Mouse (Mus musculus) c-Kit-positive CD71-negative TER-119-negative erythroid progenitor cells, embryonic 14.5 days (primary cell): ENCODE measurements around the gene Rfwd3.
"Not testable (repeated sequence)": the region's sequence is repeated elsewhere in the genome, so short reads cannot be mapped to it uniquely, and the experiment has no call there.

Source experiments
- DNase-seq: peaks from one replicate; pipeline ENCODE4 v3.0.0-alpha.2; 2013; ENCODE audit warnings: low read depth

Rfwd3 gene

DNA sequence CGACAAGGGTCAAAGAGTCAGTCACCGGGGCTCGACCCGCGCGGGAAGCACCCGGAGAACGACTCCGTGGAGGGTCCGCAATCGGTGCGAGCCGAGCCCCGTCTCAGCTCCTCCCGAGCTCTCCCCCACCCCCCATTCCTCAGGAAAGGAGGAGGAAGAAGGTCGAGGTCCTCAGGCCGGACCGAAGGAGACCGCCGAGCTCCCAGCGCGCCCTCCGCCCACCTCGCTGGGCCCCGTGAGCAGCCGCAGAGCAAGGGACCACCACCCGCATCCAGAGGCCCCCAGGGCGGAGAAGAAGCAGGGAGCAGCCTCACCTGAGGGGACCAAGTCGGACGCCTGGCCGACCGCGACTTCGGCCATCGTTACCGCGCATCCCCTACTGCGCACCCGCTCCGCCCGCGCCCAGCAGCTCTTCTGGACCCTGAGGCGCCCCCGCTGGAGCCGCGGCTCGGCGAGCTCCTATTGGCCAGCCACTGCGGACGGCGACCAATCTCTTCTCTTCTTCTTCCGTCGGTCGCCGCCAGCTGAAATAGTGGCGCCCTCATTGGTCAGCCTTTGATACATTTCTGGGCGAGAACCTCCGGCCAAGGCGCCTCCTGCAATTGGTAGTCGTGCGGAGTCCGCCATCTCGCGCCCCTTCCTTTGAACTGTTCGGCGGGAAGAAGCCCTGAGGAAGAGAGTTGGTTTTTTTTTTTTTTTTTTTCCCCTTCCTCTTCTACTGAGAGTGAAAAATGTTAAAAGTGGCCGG is at the start of gene Rfwd3:
Gene Rfwd3, minus strand, starts transcription at position 402 of the 748 bp plus-strand sequence.
- peak; percentile 93 for DNase-seq

DNA sequence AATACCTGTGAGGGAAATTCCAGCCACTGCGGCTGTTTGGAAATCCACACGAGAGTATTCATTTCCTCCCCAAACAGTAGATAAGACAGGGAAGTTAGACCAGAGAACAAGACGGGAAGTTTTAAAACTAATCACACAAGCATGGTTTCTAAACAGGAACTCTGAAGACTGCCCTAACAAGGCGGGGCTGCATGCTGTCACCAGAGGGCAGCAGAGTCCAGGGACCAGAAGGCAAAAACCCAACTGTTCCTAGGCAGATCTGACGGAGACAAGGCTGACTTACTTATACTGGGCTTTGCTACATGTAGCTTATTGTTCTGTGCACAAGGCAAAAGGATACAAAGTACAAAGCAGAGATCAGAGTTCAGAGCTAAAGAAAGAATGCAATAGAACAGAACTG is 43.2 kb upstream of the Rfwd3 start:
- peak; percentile 70 for DNase-seq

DNA sequence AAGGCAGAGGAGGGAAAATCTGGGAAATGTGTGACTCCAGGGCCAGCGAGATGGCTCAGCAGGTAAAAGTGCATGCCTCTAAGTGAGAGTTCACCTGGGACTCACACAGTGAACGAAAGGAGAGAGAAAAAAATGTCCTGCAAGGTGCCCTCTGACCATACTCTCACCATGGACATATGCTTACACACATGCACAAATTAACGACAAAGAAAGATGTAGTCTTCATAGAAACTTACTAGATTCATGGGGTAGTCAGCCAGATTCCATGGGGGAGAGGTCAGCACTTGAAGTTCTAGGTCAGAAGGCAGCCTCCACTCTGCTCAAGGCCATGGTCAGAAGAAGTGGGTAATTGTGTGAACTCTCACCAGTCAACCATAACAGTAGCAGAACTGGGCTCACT is 40.2 kb upstream of the Rfwd3 start:
- no peak for DNase-seq

DNA sequence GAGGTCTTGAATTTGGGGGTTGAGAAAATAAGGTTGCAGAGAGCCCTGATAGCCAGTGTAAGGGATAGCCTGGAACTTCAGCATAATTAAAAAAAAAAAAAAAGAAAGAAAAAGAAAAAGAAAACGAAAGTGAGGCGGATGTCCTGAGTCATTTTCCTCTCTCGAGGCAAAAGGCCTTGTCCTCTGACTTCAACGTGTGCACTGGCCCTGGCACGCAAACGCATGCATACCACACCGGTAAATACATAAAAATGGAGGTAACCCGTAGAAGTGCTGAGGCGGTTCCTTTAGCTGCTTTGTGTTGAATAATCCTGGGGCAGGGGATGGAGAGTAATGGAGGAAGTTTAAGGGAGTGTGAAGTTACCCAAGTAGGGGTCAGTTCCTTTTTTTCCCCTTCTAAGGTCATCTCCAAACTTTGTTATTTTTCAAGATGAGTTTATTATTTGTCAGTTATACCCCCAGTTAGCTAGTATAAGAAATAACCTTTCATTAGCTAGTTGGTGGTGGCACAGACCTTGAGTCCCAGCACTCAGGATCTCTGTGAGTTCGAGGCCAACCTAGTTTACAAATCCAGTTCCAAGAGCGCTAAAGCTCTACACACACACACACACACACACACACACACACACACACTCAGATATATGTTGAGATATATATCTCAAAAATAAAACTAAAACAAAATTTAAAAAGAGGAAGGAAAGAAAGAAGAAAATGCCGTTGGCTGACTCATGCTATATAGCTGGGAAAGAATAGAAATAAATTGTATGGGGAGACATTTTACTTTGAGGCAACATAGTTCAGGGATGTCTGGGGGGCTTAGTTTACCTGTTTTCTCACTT is 38.6 kb upstream of the Rfwd3 start:
- DNase-seq: no peak

DNA sequence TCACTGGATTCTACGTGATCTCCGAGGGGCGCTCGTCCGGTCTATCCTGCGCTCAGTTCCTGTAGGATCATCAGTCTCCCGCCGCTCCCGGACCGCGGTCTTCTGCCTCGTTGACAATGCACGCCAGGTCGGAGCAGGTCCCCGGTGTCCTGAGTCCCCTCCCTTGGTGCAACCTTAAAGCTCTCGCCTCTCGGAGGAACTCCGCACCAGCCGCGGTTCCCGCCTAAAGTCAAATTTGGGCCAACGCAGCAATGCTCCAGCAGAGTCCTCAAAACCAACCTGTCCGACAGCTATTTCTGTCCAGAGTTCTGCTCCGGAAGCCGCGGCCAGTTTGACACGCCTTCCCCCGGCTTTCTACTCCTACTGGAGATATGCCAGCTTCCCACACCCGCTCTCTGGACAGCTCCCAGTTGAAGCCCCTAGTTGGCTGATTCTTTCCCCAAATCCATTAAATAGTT is 37.9 kb upstream of the Rfwd3 start, which contains the start of gene Mlkl:
Gene Mlkl, minus strand, starts transcription at position 288 of the 458 bp plus-strand sequence.
- DNase-seq: no peak

DNA sequence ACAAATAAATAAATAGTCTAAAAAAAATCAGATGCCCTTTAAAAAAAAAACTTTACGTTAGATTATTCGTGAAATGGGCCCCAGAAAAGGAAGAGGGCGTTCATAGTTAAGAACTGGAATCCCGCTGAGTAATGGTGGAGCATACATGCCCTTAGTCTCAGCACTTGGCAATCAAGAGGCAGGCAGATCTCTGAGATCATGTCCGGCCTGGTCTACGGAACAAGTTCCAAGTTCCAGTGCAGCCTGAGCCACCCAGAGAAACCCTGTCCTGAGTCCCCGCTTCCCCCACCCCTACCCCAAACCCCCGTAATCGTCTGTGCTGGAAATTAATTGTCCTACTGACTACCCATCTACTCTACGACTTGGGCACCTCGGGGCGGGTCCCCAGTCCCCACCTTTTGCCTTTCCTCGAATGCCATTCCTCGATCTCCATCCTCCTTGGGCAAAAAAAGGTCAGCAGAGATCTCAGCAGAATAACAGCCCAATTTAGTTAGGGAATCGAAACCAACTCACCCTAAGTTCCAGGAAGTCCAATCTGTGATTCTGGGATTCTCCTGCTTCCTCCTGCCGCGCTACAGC is 37.4 kb upstream of the Rfwd3 start:
- no peak for DNase-seq

DNA sequence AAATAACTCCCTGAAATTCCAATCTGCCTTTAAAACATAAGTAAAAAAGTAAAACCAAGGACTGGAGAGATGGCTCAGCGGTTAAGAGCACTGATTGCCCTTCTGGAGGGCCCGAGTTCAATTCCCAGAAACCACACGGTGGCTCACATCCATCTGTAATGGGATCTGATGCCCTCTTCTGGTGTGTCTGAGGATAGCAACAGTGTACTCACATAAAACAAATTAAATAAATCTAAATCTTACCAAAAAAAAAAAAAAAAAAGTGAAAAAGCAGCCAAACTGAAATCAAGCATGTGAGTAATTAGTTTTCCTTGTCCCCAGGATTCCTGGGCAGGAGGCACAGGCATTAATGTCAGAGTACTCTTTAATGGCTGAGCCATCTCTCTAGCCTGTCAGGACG is 36.7 kb upstream of the Rfwd3 start:
- no peak for DNase-seq

DNA sequence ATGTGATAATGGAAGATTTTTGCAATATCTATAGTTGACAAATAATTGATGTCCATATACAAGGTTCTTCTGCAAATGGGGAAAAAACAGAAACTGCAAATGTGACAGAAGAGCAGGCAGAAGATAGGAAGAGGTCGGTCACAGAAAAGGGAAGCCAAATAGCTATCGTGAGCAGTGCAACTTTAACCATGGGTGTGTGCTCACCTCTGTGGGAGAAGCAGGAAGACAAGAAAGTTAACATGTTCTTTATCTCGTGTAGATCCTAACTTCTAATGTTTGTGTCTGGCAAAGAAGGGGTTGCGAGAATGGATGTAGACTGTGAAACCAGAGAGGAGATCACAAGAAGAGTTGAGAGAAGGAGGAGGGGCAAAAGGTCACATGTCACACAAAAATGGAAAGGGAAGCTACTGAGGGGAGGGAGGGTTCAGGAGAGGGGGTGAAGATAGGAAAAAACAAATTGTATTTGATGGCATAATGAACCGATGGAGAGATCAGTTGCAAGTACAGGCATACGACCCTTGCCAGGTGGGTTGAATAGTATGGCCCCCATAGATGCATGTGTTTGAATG is 25.3 kb upstream of the Rfwd3 start:
- no peak for DNase-seq

DNA sequence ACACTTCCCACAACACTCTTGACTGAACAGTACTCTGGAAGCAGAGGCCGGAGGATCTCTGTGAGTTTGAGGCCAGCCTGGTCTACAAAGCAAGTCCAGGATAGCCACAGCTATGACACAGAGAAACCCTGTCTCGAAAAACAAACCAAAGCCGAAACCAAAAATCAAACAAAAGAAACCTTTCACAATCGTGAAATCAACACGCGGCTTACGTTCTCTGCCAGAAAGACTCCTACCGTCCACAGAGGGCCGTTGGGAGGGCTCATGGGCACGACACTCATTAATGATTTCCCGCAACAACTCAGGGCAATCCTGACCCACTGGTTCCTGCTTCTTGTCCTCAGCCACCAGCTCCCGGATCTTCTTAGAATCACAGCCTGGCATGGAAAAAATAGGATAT is 14.7 kb upstream of the Rfwd3 start:
- no peak for DNase-seq

DNA sequence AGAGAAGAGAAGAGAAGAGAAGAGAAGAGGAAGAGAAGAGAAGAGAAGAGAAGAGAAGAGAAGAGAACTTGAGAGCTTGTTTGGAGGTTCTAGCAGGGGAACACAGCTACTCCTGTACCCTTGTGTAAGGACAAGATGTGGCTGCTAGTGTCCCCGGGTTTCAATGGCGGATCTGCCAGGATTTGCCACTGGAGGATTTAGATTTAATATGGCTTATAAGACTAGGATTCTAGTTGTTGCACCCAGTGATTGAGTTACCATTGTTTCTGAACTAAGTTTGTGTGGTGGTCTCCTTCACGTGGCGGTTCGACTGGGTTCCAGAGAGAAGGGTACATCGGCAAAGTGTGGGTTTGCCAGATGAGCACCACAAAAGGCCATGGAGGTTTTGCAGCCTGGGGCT is 13.9 kb upstream of the Rfwd3 start:
- not testable (repeated sequence) for DNase-seq

DNA sequence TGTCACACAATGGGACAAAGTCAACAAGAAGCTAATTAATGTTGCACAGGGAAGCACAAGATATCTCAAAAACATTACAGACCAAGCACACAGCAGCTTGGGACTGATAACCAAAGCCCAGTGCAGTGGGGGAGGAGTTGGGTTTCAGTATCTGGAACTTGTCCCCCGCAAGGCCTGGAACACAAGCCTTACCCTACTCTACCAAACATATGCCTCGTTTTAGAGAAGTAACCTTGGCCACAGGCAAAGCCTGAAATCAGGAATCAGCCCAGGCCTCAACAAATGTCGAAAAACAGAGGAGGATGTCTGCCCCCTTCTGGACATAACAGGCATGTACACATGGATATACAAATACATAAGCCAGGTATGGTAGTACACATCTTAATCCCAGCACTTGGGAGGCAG is 12.7 kb upstream of the Rfwd3 start:
- DNase-seq: peak; percentile 20

DNA sequence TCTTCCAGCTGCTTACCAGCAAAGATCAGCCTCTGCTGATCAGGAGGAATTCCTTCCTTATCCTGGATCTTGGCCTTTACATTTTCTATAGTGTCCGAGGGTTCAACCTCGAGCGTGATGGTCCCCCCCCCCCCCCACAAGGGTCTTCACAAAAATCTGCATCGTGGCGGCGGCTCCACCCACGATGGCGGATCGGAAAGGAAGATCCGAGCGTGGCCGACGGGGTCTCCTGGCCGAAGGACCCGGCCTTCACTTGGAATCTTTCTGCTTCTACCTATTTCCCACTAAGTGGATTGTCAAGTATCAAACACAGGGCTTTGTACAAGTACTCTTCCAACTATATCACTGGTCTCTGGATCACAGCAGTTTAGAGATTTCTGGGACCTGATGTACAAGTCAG is 10.0 kb upstream of the Rfwd3 start:
- not testable (repeated sequence) for DNase-seq

DNA sequence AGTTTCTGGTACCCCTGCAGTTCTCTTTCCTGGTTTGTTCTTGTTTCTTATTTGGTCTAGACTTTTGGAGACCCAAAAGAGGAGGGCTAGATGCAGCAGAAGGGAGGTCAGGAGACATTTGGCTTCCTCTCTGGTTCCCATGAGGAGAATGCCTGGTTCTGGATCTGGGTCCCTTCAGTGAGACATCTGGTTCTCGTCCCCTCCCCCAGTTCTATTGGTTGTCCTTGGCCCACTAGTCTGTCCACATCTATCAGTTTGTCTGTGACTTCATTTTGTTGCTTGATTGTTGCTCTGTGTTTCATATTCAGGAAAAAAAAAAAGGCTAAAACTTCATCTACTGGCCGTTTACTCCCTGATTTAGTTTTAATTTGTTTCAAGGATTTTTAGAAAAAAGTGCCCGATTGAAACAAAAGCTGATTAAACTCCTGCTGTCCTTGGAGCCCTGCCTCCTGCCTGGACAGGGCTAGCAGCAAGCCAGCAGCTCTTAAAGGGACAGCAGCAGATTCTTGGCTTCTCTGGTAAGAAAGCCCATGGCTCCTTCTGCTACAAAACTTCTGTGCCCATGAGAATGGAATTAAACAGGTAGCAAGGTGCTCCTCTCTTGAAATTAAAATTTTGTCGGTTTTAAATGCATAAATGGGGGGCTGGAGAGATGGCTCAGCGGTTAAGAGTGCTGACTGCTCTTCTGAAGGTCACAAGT is 5.2 kb upstream of the Rfwd3 start:
- no peak for DNase-seq

DNA sequence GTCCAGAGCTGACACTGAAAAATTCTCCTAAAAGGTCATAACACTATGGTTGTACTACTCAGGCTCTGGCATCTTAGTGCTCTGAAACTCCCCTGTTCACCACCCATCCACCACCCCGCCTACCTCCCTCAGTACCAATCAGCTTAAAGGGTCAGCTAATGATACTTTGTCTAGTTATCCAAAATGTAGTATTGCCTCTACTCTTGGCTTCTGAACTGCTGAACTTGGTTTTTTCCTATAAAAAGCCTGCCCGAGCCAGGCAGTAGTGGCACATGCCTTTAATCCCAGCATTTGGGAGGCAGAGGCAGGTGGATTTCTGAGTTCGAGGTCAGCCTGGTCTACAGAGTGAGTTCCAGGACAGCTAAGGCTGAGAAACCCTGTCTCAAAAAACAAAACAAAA is 4.3 kb upstream of the Rfwd3 start:
- no peak for DNase-seq

DNA sequence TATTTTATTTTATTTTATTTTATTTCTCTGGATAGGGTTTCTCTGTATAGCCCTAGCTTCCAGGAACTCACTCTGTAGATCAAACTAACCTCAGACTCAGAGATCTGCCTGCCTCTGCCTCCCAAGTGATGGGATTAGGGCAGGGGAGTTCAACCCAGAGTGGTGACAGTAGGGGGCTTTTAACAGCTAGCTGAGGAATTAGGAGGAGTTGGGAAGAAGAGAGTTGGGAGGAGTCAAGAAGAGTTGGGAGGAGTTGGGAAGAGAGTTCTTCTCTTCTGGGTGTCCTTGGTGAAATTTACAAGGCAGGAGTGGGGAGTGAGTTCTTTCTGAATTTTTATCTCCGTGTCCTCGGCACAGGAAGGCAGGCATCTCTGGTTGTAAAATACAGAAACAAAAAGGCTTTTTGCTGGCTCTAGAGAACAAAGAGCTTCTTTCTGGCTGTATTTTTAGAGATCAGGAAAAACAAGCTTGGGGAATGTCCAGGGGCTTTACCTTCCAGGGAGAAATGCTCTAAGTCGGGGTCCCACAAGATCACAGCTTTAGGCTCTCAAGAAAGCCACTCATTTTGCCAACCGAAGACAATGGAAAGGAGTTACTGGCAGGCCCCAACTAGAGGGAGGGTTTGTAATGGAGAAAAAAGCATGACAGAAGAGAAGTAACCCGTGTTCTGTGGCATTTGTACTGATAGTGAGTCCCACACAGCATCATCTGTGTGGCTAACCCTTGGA is 3.2 kb upstream of the Rfwd3 start:
- not testable (repeated sequence) for DNase-seq

DNA sequence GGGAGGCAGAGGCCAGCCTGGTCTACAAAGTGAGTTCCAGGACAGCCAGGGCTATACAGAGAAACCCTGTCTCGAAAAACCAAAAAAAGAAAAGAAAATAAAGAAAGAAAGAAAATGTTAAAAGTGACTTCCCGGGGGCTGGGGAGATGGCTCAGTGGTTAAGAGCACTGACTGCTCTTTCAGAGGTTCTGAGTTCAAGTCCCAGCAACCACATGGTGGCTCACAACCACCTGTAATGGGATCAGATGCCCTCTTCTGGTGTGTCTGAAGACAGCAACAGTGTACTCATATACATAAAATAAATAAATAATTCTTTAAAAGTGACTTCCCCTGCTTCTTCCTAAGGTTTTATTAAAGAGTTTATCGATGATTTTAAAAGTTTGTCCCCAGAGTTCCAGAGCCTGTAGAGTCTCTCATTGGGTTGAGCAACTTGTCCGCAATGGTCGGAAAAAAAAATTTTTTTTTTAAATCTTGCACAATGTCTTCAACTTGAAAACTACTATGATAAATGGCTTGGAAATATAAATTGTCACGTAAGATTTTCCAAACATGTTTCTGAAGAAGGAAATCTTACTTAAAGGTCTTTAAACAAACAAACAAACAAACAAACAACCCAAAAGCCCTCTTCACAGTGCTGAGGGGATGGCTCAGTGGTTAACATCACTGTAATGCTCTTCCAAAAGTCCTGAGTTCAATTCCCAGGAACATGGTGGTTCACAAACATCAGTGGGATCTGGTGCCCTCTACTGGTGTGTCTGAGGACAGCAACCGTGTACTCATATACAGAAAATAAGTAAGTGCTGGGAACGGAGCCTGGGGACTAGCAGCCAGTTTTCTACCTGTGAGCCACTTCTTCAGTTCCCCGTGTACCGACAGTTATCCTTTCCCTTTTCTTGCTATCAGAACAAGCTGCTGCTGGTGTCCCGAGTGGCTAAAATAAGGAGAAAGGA is 850 bp upstream of the Rfwd3 start:
- no peak for DNase-seq

DNA sequence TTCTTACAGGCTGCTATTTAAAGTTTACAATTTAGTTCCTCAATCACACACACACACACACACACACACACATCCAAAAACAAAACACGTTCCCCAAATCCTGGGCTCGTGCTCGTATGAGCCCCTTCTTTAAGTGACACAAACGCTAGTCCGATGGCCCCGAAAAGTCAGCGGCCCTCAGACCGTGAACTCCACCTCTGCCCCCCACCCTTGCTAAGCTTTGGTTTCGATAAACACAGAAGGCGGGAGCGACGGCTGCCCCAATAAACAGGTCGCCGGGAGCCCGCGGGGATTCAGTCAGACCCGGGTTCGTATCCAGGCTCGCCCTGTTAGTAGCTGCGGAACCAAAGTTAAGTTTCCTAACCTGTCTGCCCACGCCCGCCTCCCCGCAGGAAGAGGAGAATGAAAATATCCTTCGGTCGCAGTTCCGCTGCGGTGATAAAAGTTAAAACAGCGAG is 630 bp downstream of the Rfwd3 start:
- DNase-seq: peak; percentile 55

DNA sequence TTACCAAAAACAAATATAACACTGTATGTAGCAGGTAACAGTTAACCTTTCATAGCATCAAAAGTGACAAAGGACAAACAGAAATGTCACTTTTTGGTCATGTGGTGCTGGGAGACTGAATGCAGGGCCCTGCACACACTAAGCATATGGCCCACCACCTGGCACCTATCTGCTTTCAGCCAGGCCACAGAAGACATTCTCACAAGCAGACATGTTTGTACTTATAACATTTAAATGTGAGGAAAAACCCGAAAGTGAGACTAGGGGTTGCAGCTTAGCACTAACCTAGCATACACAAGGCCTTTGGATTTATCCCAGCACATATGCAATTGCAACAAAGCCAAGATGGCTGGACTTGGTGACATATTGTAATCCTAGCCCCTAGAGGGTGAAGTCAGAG is 2.0 kb downstream of the Rfwd3 start:
- DNase-seq: no peak

DNA sequence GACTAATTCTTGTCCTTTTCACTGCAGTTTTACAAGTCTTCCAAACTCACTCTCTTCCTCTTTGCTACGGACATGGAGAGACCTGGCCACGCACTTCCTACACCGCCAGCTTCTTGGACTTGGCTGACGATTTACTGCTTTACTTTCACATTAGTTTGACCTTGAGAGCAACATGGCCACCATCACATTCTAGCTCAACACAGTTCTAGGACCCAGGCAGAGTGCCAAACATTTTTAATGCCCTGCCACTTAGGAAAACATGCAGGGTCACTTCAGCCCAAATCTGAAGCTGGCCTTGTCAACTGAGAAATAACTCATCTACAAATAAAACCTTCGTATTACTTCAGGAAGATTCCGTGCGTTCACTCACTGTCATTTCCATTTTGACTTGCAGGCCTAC is 8.3 kb downstream of the Rfwd3 start:
- no peak for DNase-seq

DNA sequence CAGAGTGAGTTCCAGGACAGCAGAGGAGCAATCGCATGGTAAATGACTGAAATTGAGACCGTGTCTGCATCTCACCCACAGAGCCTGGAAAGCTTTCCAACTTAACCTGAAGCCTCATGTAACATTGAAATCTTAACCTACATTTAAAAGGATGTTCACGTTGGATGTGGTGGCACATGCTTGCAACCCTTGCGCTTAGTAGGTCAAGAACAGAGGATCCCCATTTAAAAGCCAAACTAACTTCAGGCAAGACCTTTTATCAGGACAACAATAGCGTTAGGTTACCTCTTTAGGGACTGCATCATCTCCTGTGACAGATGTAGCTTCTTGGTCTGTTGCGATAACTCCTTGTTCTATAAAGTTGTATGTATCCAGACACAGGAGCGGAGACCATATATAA is 9.4 kb downstream of the Rfwd3 start:
- DNase-seq: no peak
